Mouse (Mus musculus): ENCODE data around the gene Palm2.

DNA sequence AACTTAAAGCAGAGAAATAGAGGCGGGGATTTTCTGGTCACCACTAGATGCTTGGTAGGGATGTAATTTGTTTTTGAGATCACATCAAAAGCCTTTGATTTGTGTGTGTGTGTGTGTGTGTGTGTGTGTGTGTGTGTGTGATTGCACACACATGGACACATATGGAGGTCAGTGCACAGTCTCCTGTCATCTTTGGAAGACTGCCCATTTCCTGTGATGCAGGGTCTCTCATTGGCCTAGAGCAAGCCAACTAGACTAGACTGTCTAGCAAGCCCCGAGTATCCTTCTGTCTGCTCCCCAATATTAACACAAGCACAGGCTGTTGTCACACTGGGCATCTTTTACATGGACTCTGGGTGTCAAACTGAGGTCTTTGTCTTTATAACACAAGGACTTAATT, 12.0 kb downstream of the Palm2 start:
- TF ChIP-seq CTCF (IDR thresholded peaks at IDR 0.05; ENCODE audit: insufficient read depth, low read depth, low read length) (no peak), POLR2A (IDR thresholded peaks at IDR 0.05; ENCODE audit: insufficient read depth, low read depth, low read length) (no peak)

Measured in olfactory bulb, adult 2 months (tissue).